Mouse (Mus musculus) kidney, postnatal 25 days (tissue): ENCODE measurements at regions not wholly inside any gene's neighbourhood (a gene's known extent, or its start where the extent isn't known, plus 50 kb on each side); places are given as distances from the start of the nearest gene placed in this dataset.

Experiments
- DNase-seq, 2 experiments: peaks; one replicate each; pipeline ENCODE4 v3.0.0; 2021; ENCODE audit warnings: mixed read lengths in 2 of 2

- no peak for DNase-seq
Observed at GRCm38 (mm10) chr8:26288163-26288562, 168.8 kb downstream of the Gm45692 start.

- DNase-seq: no peak
Observed at GRCm38 (mm10) chr8:26298066-26298804, 178.9 kb downstream of the Gm45692 start.

GRCm38 (mm10) chr8:26300246-26300645 is 180.9 kb downstream of the Gm45692 start:
- peak in 1 of 2 experiments; percentile 52 for DNase-seq

GRCm38 (mm10) chr8:26301961-26302360 is 182.6 kb downstream of the Gm45692 start:
- no peak for DNase-seq

GRCm38 (mm10) chr8:26304566-26304965 is 185.2 kb downstream of the Gm45692 start:
- DNase-seq: no peak

GRCm38 (mm10) chr8:26305061-26305879 is 185.9 kb downstream of the Gm45692 start:
- DNase-seq: no peak

GRCm38 (mm10) chr8:26308121-26308641 is 188.8 kb downstream of the Gm45692 start:
- DNase-seq: no peak

GRCm38 (mm10) chr8:26309764-26310163 is 190.4 kb downstream of the Gm45692 start:
- no peak for DNase-seq

GRCm38 (mm10) chr8:26323606-26324350 is 204.4 kb downstream of the Gm45692 start:
- DNase-seq: no peak

GRCm38 (mm10) chr8:26324606-26325005 is 205.3 kb downstream of the Gm45692 start:
- DNase-seq: no peak

- DNase-seq: no peak
Observed at GRCm38 (mm10) chr8:26329813-26330212, 210.5 kb downstream of the Gm45692 start.

GRCm38 (mm10) chr8:26336906-26337650 is 217.7 kb downstream of the Gm45692 start:
- peak in 1 of 2 experiments; percentile 5 for DNase-seq

GRCm38 (mm10) chr8:26345078-26345477 is 225.7 kb downstream of the Gm45692 start:
- peak; percentile 35 to 53 for DNase-seq

- DNase-seq: no peak
Observed at GRCm38 (mm10) chr8:26349231-26349630, 229.9 kb downstream of the Gm45692 start.

- no peak for DNase-seq
Observed at GRCm38 (mm10) chr8:26349854-26350253, 230.5 kb downstream of the Gm45692 start.

- DNase-seq: peak; percentile 23 to 43
Observed at GRCm38 (mm10) chr8:26350616-26351015, 231.3 kb downstream of the Gm45692 start.

GRCm38 (mm10) chr8:26351643-26352540 is 232.6 kb downstream of the Gm45692 start:
- peak; percentile 45 to 59 for DNase-seq

GRCm38 (mm10) chr8:26352541-26353010 is 233.2 kb downstream of the Gm45692 start:
- peak; percentile 64 to 69 for DNase-seq

GRCm38 (mm10) chr8:26353476-26353875 is 234.1 kb downstream of the Gm45692 start:
- peak in 1 of 2 experiments; percentile 18 for DNase-seq

GRCm38 (mm10) chr8:26354516-26354915 is 235.2 kb downstream of the Gm45692 start:
- peak; percentile 34 to 52 for DNase-seq

- no peak for DNase-seq
Observed at GRCm38 (mm10) chr8:26356801-26357200, 237.5 kb downstream of the Gm45692 start.
